Mouse (Mus musculus) midbrain, embryonic 16.5 days (tissue): ENCODE measurements around the gene Cpne6. TPM values are rescaled to one million over a fixed set of nuclear protein-coding genes. Genes with fewer than 3 reads are reported as not detected.

Source experiments
- ATAC-seq: fragments of 200-750 bp; cut with Nextera tagmentation; 2 replicates; pipeline ENCODE4 v1.8.0; 2017; ENCODE audit warnings: moderate TSS enrichment
- H3K27ac ChIP-seq: fragments of 300-500 bp; sonication (generic); 2 replicates; pipeline ENCODE4 v1.5.1; 2014; ENCODE audit warnings: mild to moderate bottlenecking, low read length, mixed read lengths
- H3K27me3 ChIP-seq: fragments of 300-500 bp; sonication (generic); 2 replicates; pipeline ENCODE4 v1.6.1; 2014; ENCODE audit warnings: low read depth, low read length, mixed read lengths; ENCODE audit not compliant: control insufficient read depth, insufficient read depth
- H3K36me3 ChIP-seq: fragments of 300-500 bp; sonication (generic); 2 replicates; pipeline ENCODE4 v1.6.1; 2014; ENCODE audit warnings: mild to moderate bottlenecking, low read length, moderate library complexity, mixed read lengths; ENCODE audit not compliant: control insufficient read depth, insufficient read depth
- H3K4me1 ChIP-seq: fragments of 300-500 bp; sonication (generic); 2 replicates; pipeline ENCODE4 v1.6.1; 2014; ENCODE audit warnings: mild to moderate bottlenecking, low read length, mixed read lengths; ENCODE audit not compliant: control insufficient read depth, insufficient read depth
- H3K4me2 ChIP-seq: fragments of 300-500 bp; sonication (generic); 2 replicates; pipeline ENCODE4 v1.6.1; 2014; ENCODE audit warnings: mild to moderate bottlenecking, low read length, mixed read lengths
- H3K4me3 ChIP-seq: fragments of 300-500 bp; sonication (generic); 2 replicates; pipeline ENCODE4 v1.5.1; 2014; ENCODE audit warnings: low read depth, mild to moderate bottlenecking, low read length, moderate library complexity, mixed read lengths
- H3K9ac ChIP-seq: fragments of 300-500 bp; sonication (generic); 2 replicates; pipeline ENCODE4 v1.6.1; 2014; ENCODE audit warnings: low read depth, low read length, mixed read lengths
- H3K9me3 ChIP-seq: fragments of 300-500 bp; sonication (generic); replicated peaks from 2 replicates; pipeline ENCODE4 v1.6.1; 2014; ENCODE audit warnings: mild to moderate bottlenecking, low read length, mixed read lengths; ENCODE audit not compliant: control insufficient read depth, poor library complexity, severe bottlenecking
- whole genome bisulfite sequencing: fragments of 180-500 bp; shearing (Covaris S2); extraction: QIAGEN DNeasy Blood & Tissue Kit; methylation state at CpG from one replicate; pipeline ENCODE4 v1.1.7; 2014; 5-methylcytosine and 5-hydroxymethylcytosine counted together
- polyA plus RNA-seq: library from polyadenylated mRNA; unstranded; fragments of >200 nt; fragmentation: Nextera tagmentation; extraction: Ambion mirVana; gene quantifications from 2 replicates; pipeline ENCODE4 v1.2.1, GENCODE M21; 2015

Cpne6 gene
- polyA plus RNA-seq, 1 experiment from 2014 or later, result 3.4 TPM

- ATAC-seq, result peak; percentile 86
- Histone ChIP-seq H3K4me2 (peak within 1 kb of the TSS; percentile 70), H3K4me3 (peak within 1 kb of the TSS; percentile 47), H3K36me3 (peaks cover 3% of the 10 kb centered on the region; the same call in 1 of the 2 replicates), H3K9me3 (no peaks in the 10 kb centered on the region), H3K27me3 (no peaks in the 10 kb centered on the region), H3K27ac (peak within 1 kb of the TSS; percentile 85), H3K9ac (peak within 1 kb of the TSS; percentile 72), H3K4me1 (peaks cover 11% of the 10 kb centered on the region)
- 0% methylated on average over 32 of the region's 32 CpGs for WGBS
Measured at GRCm38 (mm10) chr14:55540067-55540786, 30.0 kb downstream of the Cpne6 start, which contains the start of gene Pck2. Pck2 (plus strand) TSS chr14:55540266.

- WGBS, result 2% methylated on average over 10 of the region's 10 CpGs
Measured at GRCm38 (mm10) chr14:55540787-55541321, 30.6 kb downstream of the Cpne6 start.

GRCm38 (mm10) chr14:55542268-55542667 is 32.0 kb downstream of the Cpne6 start:
- Histone ChIP-seq H3K9ac (no peak overlapping the region), H3K27ac (no peak overlapping the region), H3K4me3 (no peak overlapping the region), H3K9me3 (no peaks in the 10 kb centered on the region), H3K4me1 (peaks cover 11% of the 10 kb centered on the region), H3K27me3 (no peaks in the 10 kb centered on the region), H3K36me3 (peaks cover 3% of the 10 kb centered on the region; the same call in 1 of the 2 replicates), H3K4me2 (no peak overlapping the region)
- no peak for ATAC-seq
- WGBS, result 97% methylated on average over 12 of the region's 12 CpGs

More at GRCm38 (mm10) chr14:55540787-55541321, 30.6 kb downstream of the Cpne6 start:
- H3K9me3 ChIP-seq, result no peaks in the 10 kb centered on the region
- H3K4me3 ChIP-seq, result peak overlapping the region; percentile 47
- no peaks in the 10 kb centered on the region for H3K27me3 ChIP-seq
- ATAC-seq, result peak; percentile 55
- H3K27ac ChIP-seq, result peak overlapping the region; percentile 85
- peak overlapping the region; percentile 72 for H3K9ac ChIP-seq
- H3K36me3 ChIP-seq, result peaks cover 3% of the 10 kb centered on the region; the same call in 1 of the 2 replicates
- peak overlapping the region; percentile 70 for H3K4me2 ChIP-seq
- peaks cover 11% of the 10 kb centered on the region for H3K4me1 ChIP-seq

- Histone ChIP-seq H3K9ac (no peak overlapping the region; the same call in 1 of the 2 replicates), H3K4me1 (peaks cover 11% of the 10 kb centered on the region), H3K4me3 (no peak overlapping the region), H3K27me3 (no peaks in the 10 kb centered on the region), H3K36me3 (peaks cover 21% of the 10 kb centered on the region), H3K4me2 (no peak overlapping the region), H3K27ac (no peak overlapping the region), H3K9me3 (no peaks in the 10 kb centered on the region)
- 75% methylated on average over 9 of the region's 9 CpGs for WGBS
- no peak for ATAC-seq
Measured at GRCm38 (mm10) chr14:55544334-55544733, 34.1 kb downstream of the Cpne6 start.

GRCm38 (mm10) chr14:55550191-55550590 is 39.9 kb downstream of the Cpne6 start:
- Histone ChIP-seq H3K27ac (no peak overlapping the region), H3K9me3 (no peaks in the 10 kb centered on the region), H3K4me3 (no peak overlapping the region), H3K4me2 (no peak overlapping the region), H3K4me1 (no peaks in the 10 kb centered on the region), H3K9ac (no peak overlapping the region), H3K36me3 (peaks cover 18% of the 10 kb centered on the region), H3K27me3 (no peaks in the 10 kb centered on the region)
- 87% methylated on average over 6 of the region's 6 CpGs for WGBS
- ATAC-seq, result no peak

- no peaks in the 10 kb centered on the region for H3K9me3 ChIP-seq
- H3K4me2 ChIP-seq, result no peak overlapping the region
- WGBS, result 65% methylated on average over 5 of the region's 5 CpGs
- no peak overlapping the region for H3K27ac ChIP-seq
- no peak overlapping the region for H3K4me3 ChIP-seq
- no peaks in the 10 kb centered on the region for H3K27me3 ChIP-seq
- H3K36me3 ChIP-seq, result peaks cover 18% of the 10 kb centered on the region
- no peaks in the 10 kb centered on the region for H3K4me1 ChIP-seq
- H3K9ac ChIP-seq, result no peak overlapping the region
- ATAC-seq, result no peak
Measured at GRCm38 (mm10) chr14:55551347-55551746, 41.1 kb downstream of the Cpne6 start.

GRCm38 (mm10) chr14:55551794-55552193 is 41.5 kb downstream of the Cpne6 start:
- H3K27ac ChIP-seq, result no peak overlapping the region
- 89% methylated on average over 8 of the region's 8 CpGs for WGBS
- no peak for ATAC-seq

DNA sequence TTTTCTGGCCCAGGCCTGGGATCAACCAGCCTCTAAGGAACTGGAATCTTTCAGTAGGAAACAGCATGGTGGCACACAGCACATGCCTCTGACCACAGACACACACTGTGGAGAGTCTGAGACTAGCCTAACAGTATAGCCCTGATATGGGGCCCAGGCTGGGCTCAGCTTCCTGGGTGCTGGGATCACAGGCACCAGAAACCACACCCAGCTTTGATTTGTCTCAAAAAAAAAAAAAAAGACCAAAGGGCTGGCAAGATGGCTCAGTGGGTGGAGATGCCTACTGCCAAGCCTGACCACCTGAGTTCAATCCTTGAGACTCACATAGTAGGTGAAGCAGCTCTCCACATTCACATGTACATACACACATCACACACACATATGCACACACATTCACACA is 44.4 kb downstream of the Cpne6 start:
- ATAC-seq, result no peak
- Histone ChIP-seq H3K27me3 (no peaks in the 10 kb centered on the region), H3K36me3 (no peaks in the 10 kb centered on the region), H3K9me3 (no peaks in the 10 kb centered on the region), H3K4me1 (peaks cover 5% of the 10 kb centered on the region; the same call in 1 of the 2 replicates), H3K9ac (no peak overlapping the region), H3K27ac (no peak overlapping the region), H3K4me3 (no peak overlapping the region), H3K4me2 (no peak overlapping the region)

More at GRCm38 (mm10) chr14:55551794-55552193, 41.5 kb downstream of the Cpne6 start:
- H3K9ac ChIP-seq, result no peak overlapping the region
- H3K36me3 ChIP-seq, result peaks cover 18% of the 10 kb centered on the region
- H3K4me1 ChIP-seq, result no peaks in the 10 kb centered on the region
- H3K27me3 ChIP-seq, result no peaks in the 10 kb centered on the region
- H3K4me2 ChIP-seq, result no peak overlapping the region
- H3K4me3 ChIP-seq, result no peak overlapping the region
- no peaks in the 10 kb centered on the region for H3K9me3 ChIP-seq

DNA sequence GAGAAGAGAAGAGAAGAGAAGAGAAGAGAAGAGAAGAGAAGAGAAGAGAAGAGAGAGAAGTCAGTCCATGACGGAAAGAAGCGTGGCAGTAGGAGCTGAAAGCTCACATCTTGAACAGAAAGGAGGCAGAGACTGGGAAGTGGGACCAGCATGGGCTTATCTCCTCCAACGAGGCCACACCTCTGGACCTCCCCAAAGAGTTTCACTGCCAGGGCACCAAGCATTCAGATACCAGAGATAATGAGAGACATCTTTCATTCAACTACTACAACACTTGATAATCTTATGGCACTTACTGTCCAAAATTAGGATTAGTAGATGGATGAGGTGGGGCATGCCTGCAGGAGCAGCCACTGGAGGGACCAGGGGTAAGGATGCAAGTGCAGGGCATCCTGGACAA is 45.5 kb downstream of the Cpne6 start:
- Histone ChIP-seq H3K9ac (no peak overlapping the region), H3K4me1 (peaks cover 5% of the 10 kb centered on the region; the same call in 1 of the 2 replicates), H3K36me3 (no peaks in the 10 kb centered on the region), H3K4me2 (no peak overlapping the region), H3K27me3 (no peaks in the 10 kb centered on the region), H3K4me3 (no peak overlapping the region), H3K27ac (no peak overlapping the region), H3K9me3 (no peaks in the 10 kb centered on the region)
- 87% methylated on average over 3 of the region's 3 CpGs for WGBS
- ATAC-seq, result no peak
